Mouse (Mus musculus): ENCODE measurements at regions not wholly inside any gene's neighbourhood (a gene's known extent, or its start where the extent isn't known, plus 50 kb on each side); places are given as distances from the start of the nearest gene placed in this dataset.
"Not testable (repeated sequence)": the region's sequence is repeated elsewhere in the genome, so short reads cannot be mapped to it uniquely, and the experiment has no call there.

DNA sequence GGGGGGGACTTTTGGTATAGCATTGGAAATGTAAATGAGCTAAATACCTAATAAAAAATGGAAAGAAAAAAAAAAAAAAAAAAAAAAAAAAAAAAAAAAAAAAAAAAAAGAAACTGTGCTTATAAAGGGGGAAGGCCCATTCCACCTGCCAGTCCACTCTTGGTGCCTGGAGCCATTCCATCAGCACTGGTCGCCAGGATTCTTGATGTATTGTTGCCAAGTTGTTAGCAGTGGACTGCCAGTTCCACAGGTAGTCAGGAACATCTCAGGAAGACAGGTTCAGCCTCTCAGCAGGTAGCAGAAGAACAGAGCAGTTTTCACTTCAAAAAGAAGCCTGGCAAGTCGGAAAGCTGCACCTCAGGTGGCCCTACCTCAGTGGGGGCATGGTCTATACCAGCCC is 162.6 kb upstream of the Cntn5 start:
- TF ChIP-seq CTCF, EP300 (IDR thresholded peaks at IDR 0.05; ENCODE audit: low read depth): not testable (repeated sequence)

All from liver, postnatal 0 days (tissue).